Mouse (Mus musculus) brain, adult 10 weeks (tissue): ENCODE data around the gene Bcl2l14. TPM values are rescaled to one million over a fixed set of nuclear protein-coding genes. Genes with fewer than 3 reads are reported as not detected.

ENCODE experiments used
- polyA plus RNA-seq: library from polyadenylated mRNA; stranded (reverse); fragments of 350-450 nt; fragmentation: Illumina TruSeq; extraction: RNeasy Lipid Tissue Mini Kit (QIAGEN cat#74804); gene quantifications from one replicate; pipeline ENCODE4 v1.2.3, GENCODE M21; 2015; ENCODE audit warnings: low read depth, low replicate concordance

Gene Bcl2l14
- polyA plus RNA-seq, result not detected

DNA sequence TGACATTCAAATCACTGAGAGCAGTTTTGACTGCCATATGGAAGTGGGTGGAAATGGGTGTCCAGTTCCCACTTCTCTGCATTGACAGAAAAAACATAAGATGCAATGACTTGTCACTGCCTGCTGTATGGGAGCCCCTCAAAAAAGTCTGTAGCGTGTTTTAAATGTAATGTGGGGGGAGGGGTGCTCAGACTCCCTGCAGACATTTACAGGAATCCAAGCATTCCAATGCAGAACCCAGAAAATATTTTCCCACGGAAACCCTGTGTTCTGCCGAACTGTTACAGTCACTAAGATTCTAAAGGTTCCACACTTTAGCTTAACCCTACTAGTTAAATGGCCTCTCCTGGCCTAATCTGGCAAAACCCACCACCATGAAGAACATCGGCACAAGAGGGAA lies at the start of gene Bcl2l14:
TSS of gene Bcl2l14 (plus strand) at position 301 of the 400 bp plus-strand sequence.

Other genes starting within 250 kb of the Bcl2l14 start
- 23.8 TPM for gene Lrp6, start 170.6 kb downstream of the Bcl2l14 start, polyA plus RNA-seq
- gene Mansc1, start 236.2 kb downstream of the Bcl2l14 start, polyA plus RNA-seq, result 10.2 TPM
- gene Borcs5, start 243.2 kb downstream of the Bcl2l14 start, polyA plus RNA-seq, result 40.6 TPM